Mouse (Mus musculus) spleen, adult 2 months (tissue): ENCODE measurements around the gene Lcn12.

ENCODE experiments used
- CTCF ChIP-seq: fragments of 200-500 bp; IDR thresholded peaks from 2 replicates; pipeline ENCODE4 v1.5.1; 2011; ENCODE audit warnings: mild to moderate bottlenecking, inconsistent platforms; ENCODE audit not compliant: insufficient read depth, insufficient read length, insufficient replicate concordance; ENCODE audit errors: extremely low read depth
- POLR2A ChIP-seq: fragments of 200-500 bp; IDR thresholded peaks from 2 replicates; pipeline ENCODE4 v1.6.1; 2011; ENCODE audit warnings: low read depth, low read length, inconsistent platforms

DNA sequence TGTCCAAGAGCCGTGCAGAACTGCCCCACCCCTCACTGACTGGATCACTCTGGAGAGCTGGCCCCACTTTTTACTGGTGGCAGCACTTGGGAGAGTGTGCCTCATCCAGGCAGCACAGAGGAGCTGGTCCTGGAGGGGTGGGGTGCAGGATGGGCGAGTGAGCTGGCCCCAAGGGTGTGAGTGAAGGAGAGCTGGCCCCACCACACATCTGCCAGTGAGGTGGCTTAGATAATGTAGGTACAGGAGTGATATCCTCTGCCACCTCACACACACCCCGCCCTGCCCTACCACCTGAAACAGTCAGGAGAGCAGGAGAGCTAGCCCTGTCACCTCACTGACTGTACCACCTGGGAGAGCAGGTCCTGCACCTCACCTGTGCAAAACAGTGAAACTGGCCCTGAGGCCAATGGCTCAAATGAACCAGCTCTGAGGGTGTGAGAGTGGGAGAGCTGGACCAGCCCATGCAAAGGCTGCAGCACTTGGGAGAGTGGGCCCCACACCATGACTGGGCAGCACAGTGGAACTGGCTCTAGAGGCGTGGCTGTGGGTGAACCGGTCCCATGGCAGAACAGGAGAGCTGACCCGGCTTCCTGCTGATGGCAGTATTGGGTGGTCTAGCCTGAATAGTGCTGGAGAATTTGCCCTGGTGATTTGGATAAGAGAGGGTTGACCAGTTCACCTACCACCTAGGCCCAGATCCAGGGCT lies 5.6 kb downstream of the Lcn12 start:
- no peak for TF ChIP-seq CTCF
- TF ChIP-seq POLR2A = no peak
